ENCODE assay signal across 11 mouse cellular contexts in the genomic region with DNA sequence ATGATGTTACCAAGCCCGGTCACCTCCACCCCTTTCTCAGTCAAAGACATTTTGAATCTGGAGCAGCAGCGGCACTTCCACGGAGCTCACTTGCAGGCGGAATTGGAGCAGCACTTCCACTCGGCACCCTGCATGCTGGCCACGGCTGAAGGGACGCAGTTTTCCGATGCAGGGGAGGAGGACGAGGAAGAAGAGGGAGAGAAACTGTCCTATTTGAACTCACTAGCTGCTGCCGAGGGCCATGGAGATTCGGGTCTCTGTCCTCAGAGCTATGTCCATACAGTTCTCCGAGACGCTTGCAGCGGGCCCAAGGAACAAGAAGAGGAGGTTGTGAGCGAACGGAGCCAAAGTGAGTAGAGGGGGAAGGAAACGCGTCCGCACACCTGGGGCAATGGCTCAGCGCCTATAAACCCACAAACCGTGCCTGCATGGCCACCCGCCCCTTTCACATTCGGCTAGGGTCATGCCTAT. TPM values are rescaled to one million over a fixed set of nuclear protein-coding genes. Genes with fewer than 3 reads are reported as not detected.
DNase-seq lines count a peak whose midpoint lies in the region; ATAC-seq and TF ChIP-seq lines count a peak whose summit lies in the region.
"Had no signal": no experiment of that assay in that cellular context is flagged by ENCODE, and none has a peak within 500 bp of the region (broad histone marks: within the 10 kb centered on the region; RNA-seq: fewer than 3 reads in every experiment).

No protein-coding gene starts in this region.

- no peaks in the 10 kb centered on the region for H3K9me3 ChIP-seq in midbrain, embryonic 10.5 days (replicated peaks)
- no peaks in the 10 kb centered on the region for H3K9me3 ChIP-seq in midbrain, postnatal 0 days (ENCODE audit: low read length)
- H3K9me3 ChIP-seq in forebrain, embryonic 15.5 days: no peaks in the 10 kb centered on the region
- no peaks in the 10 kb centered on the region for H3K9me3 ChIP-seq in limb, embryonic 14.5 days (ENCODE audit: control insufficient read depth, low read length)
- no peaks in the 10 kb centered on the region for H3K9me3 ChIP-seq in stomach, embryonic 16.5 days (replicated peaks; ENCODE audit: control insufficient read depth, low read length)

- peaks cover 70% of the 10 kb centered on the region for H3K4me1 ChIP-seq in midbrain, embryonic 10.5 days
- H3K4me1 ChIP-seq in midbrain, postnatal 0 days (ENCODE audit: insufficient read depth, low read length): no peaks in the 10 kb centered on the region
- peaks cover 45% of the 10 kb centered on the region for H3K4me1 ChIP-seq in forebrain, embryonic 15.5 days
- H3K4me1 ChIP-seq in limb, embryonic 14.5 days (ENCODE audit: control insufficient read depth, insufficient read depth, low read length): peaks cover 7% of the 10 kb centered on the region; the same call in 1 of the 2 replicates
- peaks cover 12% of the 10 kb centered on the region for H3K4me1 ChIP-seq in stomach, embryonic 16.5 days (ENCODE audit: control insufficient read depth, insufficient read depth, low read length)

- ATAC-seq in midbrain, postnatal 0 days (ENCODE audit: low FRiP score): no peak
- ATAC-seq in forebrain, embryonic 15.5 days (replicated peaks): no peak
- no peak for ATAC-seq in limb, embryonic 14.5 days (ENCODE audit: low FRiP score, low read depth)
- no peak for ATAC-seq in stomach, embryonic 16.5 days (ENCODE audit: insufficient read depth, low FRiP score)

- H3K27me3 ChIP-seq in midbrain, embryonic 10.5 days (ENCODE audit: low read depth, poor library complexity, severe bottlenecking): peaks cover 100% of the 10 kb centered on the region
- peaks cover 70% of the 10 kb centered on the region for H3K27me3 ChIP-seq in midbrain, postnatal 0 days (ENCODE audit: insufficient read depth, low read length)
- H3K27me3 ChIP-seq in forebrain, embryonic 15.5 days: peaks cover 61% of the 10 kb centered on the region
- H3K27me3 ChIP-seq in limb, embryonic 14.5 days (ENCODE audit: control insufficient read depth, insufficient read depth, low read length): peaks cover 97% of the 10 kb centered on the region
- peaks cover 80% of the 10 kb centered on the region for H3K27me3 ChIP-seq in stomach, embryonic 16.5 days (ENCODE audit: control insufficient read depth, insufficient read depth, low read length)

- peak overlapping the region; percentile 42 for H3K4me3 ChIP-seq in midbrain, embryonic 10.5 days
- no peak overlapping the region for H3K4me3 ChIP-seq in midbrain, postnatal 0 days (ENCODE audit: low read depth, low read length)
- peak overlapping the region; percentile 47 for H3K4me3 ChIP-seq in forebrain, embryonic 15.5 days
- H3K4me3 ChIP-seq in limb, embryonic 14.5 days (replicated peaks; ENCODE audit: low read length): peak overlapping the region; percentile 6; the same call in 1 of the 2 replicates
- H3K4me3 ChIP-seq in stomach, embryonic 16.5 days (replicated peaks; ENCODE audit: low read length): peak overlapping the region; percentile 38

- TF ChIP-seq POLR2A in limb, embryonic 14.5 days (IDR thresholded peaks at IDR 0.05; ENCODE audit: borderline replicate concordance, extremely low read depth, insufficient read depth, insufficient read length): no peak

- H3K9ac ChIP-seq in midbrain, postnatal 0 days (replicated peaks; ENCODE audit: low read length, poor library complexity, severe bottlenecking): no peak overlapping the region
- H3K9ac ChIP-seq in forebrain, embryonic 15.5 days (replicated peaks): peak overlapping the region; percentile 35; the same call in 1 of the 2 replicates
- no peak overlapping the region for H3K9ac ChIP-seq in limb, embryonic 14.5 days (ENCODE audit: low read depth, low read length, severe bottlenecking)
- H3K9ac ChIP-seq in stomach, embryonic 16.5 days (ENCODE audit: low read length): peak overlapping the region; percentile 30
- H3K9ac ChIP-seq: liver, embryonic 14.5 days had no signal

- H3K27ac ChIP-seq in midbrain, embryonic 10.5 days (replicated peaks): no peak overlapping the region
- H3K27ac ChIP-seq in midbrain, postnatal 0 days (ENCODE audit: low read depth, low read length): no peak overlapping the region
- no peak overlapping the region for H3K27ac ChIP-seq in forebrain, embryonic 15.5 days (replicated peaks)
- H3K27ac ChIP-seq in limb, embryonic 14.5 days (replicated peaks; ENCODE audit: low read depth, low read length): no peak overlapping the region
- H3K27ac ChIP-seq in stomach, embryonic 16.5 days (ENCODE audit: low read length): no peak overlapping the region
- H3K27ac ChIP-seq: liver, embryonic 14.5 days had no signal

- DNase-seq in midbrain, embryonic 10.5 days (ENCODE audit: low spot score): no peak
- DNase-seq in midbrain, postnatal 0 days (ENCODE audit: low spot score): no peak
- no peak for DNase-seq in limb, embryonic 14.5 days (ENCODE audit: low spot score)
- no peak for DNase-seq in left cerebral cortex, adult 18-20 months (ENCODE audit: low spot score in 2 of 2)
- no peak for DNase-seq in gastrocnemius, postnatal 10 days
- no peak for DNase-seq in adrenal gland, adult 8-10 months
- DNase-seq: cerebellum, adult 8-10 months had no signal

- no peaks in the 10 kb centered on the region for H3K36me3 ChIP-seq in midbrain, embryonic 10.5 days
- no peaks in the 10 kb centered on the region for H3K36me3 ChIP-seq in midbrain, postnatal 0 days (ENCODE audit: insufficient read depth, low read length)
- H3K36me3 ChIP-seq in forebrain, embryonic 15.5 days: no peaks in the 10 kb centered on the region
- no peaks in the 10 kb centered on the region for H3K36me3 ChIP-seq in limb, embryonic 14.5 days (ENCODE audit: control insufficient read depth, insufficient read depth, low read length)
- no peaks in the 10 kb centered on the region for H3K36me3 ChIP-seq in stomach, embryonic 16.5 days (ENCODE audit: control insufficient read depth, insufficient read depth, low read length)

- no peak for TF ChIP-seq CTCF in midbrain, postnatal 0 days (IDR thresholded peaks at IDR 0.05)

- WGBS in midbrain, embryonic 10.5 days: under 1% methylated on average over 23 of the region's 23 CpGs
- WGBS in midbrain, postnatal 0 days: under 1% methylated on average over 23 of the region's 23 CpGs
- WGBS in forebrain, embryonic 15.5 days: under 1% methylated on average over 23 of the region's 23 CpGs
- WGBS in limb, embryonic 14.5 days: 1% methylated on average over 23 of the region's 23 CpGs
- WGBS in stomach, embryonic 16.5 days: 1% methylated on average over 23 of the region's 23 CpGs

- no peak overlapping the region for H3K4me2 ChIP-seq in midbrain, postnatal 0 days (ENCODE audit: low read depth, low read length, poor library complexity, severe bottlenecking)
- peak overlapping the region; percentile 43 for H3K4me2 ChIP-seq in forebrain, embryonic 15.5 days (replicated peaks)
- no peak overlapping the region; the same call in 1 of the 2 replicates for H3K4me2 ChIP-seq in limb, embryonic 14.5 days (replicated peaks; ENCODE audit: low read depth, low read length, severe bottlenecking)
- no peak overlapping the region for H3K4me2 ChIP-seq in stomach, embryonic 16.5 days (ENCODE audit: low read depth, low read length)

RNA-seq across cellular contexts. Expression of gene Nkx2-3, which starts 0.4 kb away (rescaled TPM):
- 0.21 and 0.42 TPM in 2 replicates for polyA plus RNA-seq in midbrain, embryonic 10.5 days (2016; fragmentation: Nextera tagmentation; extraction: Ambion mirVana)
- total RNA-seq in midbrain, postnatal 0 days (2014; rRNA removed): 0.05 TPM in 1 of 2 replicates, not detected in the other
- 0.12 TPM in 1 of 2 replicates, not detected in the other for polyA plus RNA-seq in midbrain, postnatal 0 days (2015; fragmentation: Nextera tagmentation; extraction: Ambion mirVana)
- polyA plus RNA-seq in forebrain, embryonic 15.5 days (2015; fragmentation: Nextera tagmentation; extraction: Ambion mirVana): 3.6 and 4.5 TPM in 2 replicates
- polyA plus RNA-seq in limb, embryonic 14.5 days (2012; rRNA removed): 0.05 TPM in 1 of 2 replicates, not detected in the other
- not detected in 2 replicates for polyA plus RNA-seq in limb, embryonic 14.5 days (2014; fragmentation: Nextera tagmentation; extraction: Ambion mirVana)
- polyA plus RNA-seq in stomach, embryonic 16.5 days (2015; fragmentation: Nextera tagmentation; extraction: Ambion mirVana): 7.2 and 11.1 TPM in 2 replicates
- not detected for total RNA-seq in left cerebral cortex, adult 18-20 months (2021)
- not detected for total RNA-seq in gastrocnemius, postnatal 10 days (2021)
- not detected for total RNA-seq in adrenal gland, adult 8-10 months (2022)
- total RNA-seq: heart, postnatal 10 days had no signal

Comparison
In these comparisons a context has a peak if more than half of its experiments do, and no peak if none do; other contexts are left out.
1. H3K9ac ChIP-seq: peak in forebrain, embryonic 15.5 days (single experiment) and stomach, embryonic 16.5 days (single experiment); none in midbrain, postnatal 0 days (single experiment) and limb, embryonic 14.5 days (single experiment).